Mouse (Mus musculus) thymus, adult 18-20 months (tissue): ENCODE measurements around the gene Epb41l1.
"Not testable (repeated sequence)": the region's sequence is repeated elsewhere in the genome, so short reads cannot be mapped to it uniquely, and the experiment has no call there.

ENCODE experiments used
- DNase-seq, 2 experiments: peaks; one replicate each; pipeline ENCODE4 v3.0.0; 2022; ENCODE audit warnings: mixed read lengths in 2 of 2

Epb41l1 gene

DNA sequence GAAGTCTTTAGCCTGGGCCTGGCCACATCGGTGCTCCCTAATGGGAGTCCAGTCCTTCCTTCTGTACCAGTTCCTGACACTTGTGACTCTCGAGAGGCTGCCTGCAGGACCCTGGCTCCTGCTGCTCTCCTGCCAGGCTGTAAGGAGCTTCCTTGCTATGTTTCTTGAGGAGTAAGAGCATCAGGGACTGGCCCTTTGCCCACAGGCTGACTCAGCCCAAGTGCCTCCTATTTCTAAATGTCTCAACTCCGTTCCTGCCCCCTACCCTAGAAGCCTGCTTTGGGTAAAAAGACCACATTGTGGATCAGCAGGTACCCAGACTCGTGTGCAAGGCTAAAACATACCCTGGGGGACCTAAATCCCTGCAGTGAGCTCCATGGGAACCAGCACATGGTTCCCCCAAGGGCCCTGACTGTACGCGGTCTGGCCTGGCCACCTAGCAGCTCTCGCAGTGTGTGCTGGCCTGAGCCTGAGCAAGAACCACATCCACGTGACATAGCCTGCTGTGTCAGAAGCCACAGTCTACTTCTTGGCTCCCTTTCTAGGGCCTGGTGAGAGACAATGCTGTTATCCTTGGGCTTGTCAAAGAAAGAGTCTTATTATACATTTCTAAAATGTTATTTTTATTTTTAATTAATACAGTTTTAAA lies 67.6 kb downstream of the Epb41l1 start:
- no peak for DNase-seq

DNA sequence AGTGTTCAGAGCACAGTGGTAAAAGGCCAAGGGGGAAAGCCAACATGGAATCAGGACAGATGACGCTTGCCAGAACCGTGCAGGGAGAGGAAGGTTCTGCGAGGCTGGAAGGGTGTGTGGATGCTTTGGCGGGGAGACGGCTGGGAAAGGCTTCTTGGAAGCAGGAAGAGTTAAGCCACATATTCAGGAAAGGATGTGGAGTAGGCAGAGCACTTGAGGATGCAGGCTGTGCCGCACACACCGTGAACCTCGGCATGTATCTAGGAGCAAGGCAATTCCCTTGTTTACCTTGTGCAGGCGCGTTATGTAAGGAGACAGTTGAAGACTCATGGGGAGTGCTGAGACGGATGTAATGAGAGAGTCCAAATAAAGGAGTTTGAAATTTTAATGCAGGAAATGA lies 69.5 kb downstream of the Epb41l1 start:
- no peak for DNase-seq

DNA sequence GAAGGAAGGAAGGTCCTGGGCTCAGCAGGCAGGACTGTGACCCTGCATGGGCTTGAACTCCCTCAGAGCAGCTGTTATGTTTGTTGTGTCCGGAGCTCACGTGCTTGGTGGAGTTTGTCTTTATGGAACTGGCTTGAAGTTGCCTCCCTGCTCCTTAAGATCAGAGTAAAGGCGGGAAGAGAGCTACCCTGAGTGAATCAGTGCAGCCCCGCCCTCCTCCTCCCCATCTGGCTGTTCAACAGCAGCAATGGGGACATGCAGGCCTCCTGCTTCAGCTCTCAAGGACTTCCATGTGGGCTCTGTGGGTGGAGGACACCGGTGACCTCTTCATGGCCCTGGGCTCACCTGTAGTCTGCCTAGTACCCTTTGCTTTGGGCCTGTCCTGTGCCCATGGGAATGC lies 71.1 kb downstream of the Epb41l1 start:
- DNase-seq: no peak

DNA sequence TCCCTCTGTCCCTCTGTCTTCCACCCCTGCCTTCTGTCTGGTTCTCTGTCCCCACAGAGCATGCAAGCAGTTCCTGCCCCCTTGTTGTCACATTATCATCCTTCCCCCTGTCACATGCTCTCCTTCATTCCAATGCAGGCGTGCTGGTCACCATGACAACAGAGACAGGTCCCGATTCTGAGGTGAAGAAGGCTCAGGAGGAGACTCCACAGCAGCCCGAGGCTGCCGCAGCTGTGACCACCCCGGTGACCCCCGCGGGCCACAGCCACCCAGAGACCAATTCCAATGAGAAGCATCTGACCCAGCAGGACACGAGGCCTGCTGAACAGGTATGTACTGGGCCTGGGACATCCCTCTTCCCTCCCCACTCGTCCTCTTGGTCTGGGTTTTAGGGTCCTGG lies 73.1 kb downstream of the Epb41l1 start:
- no peak for DNase-seq

DNA sequence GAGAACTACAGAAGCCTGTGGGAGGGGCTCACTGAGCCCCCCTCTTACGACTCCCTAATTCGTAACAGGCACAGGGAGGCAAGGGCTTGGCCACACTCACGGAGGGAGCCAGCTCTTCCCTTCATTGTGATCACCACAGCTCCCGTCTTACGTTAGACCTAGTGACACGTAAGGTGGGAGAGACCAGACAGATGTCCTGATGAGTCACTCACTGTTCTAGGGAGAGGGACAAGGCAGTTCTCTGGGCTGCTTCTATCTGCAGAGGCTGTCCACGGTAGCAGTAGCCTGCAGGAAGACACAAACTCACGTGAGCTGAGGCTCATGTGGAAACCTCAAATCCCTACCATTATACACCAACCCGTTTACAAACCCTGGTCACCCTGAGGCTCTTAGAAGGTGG lies 73.8 kb downstream of the Epb41l1 start:
- no peak for DNase-seq

DNA sequence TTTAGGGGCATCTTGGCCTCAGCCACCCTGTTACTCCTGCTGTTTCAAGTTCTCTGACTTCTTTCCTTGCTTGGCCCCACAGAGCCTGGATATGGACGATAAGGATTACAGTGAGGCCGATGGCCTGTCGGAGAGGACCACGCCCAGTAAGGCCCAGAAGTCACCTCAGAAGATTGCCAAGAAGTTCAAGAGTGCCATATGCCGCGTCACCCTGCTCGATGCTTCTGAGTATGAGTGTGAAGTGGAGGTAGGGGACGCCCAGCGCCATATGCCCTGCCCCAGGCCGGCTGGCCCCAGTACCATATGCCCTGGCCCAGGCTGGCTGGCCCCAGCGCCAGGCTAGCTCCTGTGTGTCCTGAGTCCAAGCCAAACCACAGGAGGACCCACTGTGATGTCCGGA lies 74.2 kb downstream of the Epb41l1 start:
- DNase-seq: no peak

DNA sequence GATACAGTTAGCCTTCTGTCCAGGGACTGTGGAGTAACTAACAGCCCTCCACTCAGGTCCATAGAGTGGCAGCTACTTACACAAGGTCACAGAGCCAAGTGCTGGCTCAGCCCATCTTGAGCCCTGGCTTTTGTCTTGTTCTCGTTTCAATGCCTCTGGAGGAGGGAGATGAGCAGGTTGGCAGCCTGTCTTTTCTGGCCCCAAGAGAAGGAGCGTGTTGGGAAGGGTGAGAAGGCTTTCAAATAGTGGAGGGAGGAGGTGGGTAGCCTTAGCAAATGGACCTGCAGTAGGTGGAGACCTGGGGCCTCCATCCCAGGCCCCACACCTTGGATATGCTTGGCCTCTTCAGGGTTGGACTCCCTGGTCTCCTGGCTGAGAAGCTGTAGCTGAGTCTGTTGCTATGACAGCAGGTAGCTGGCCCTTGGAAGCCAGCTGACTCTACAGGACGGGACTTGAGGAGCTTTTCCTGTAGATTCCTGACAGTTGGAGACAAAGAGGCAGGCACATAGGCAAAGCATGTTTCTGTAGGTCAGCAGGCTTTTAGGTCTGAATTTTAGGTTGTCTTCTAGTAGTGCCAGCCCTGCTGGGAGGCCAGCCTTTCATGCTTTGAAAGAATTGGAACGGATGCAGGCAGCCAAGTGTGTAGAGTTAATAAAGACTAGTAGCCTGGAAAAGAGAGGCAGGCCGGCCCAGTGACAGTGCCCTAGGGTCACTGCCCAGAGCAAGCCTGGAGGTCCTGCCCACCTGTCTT lies 76.3 kb downstream of the Epb41l1 start:
- DNase-seq: no peak

DNA sequence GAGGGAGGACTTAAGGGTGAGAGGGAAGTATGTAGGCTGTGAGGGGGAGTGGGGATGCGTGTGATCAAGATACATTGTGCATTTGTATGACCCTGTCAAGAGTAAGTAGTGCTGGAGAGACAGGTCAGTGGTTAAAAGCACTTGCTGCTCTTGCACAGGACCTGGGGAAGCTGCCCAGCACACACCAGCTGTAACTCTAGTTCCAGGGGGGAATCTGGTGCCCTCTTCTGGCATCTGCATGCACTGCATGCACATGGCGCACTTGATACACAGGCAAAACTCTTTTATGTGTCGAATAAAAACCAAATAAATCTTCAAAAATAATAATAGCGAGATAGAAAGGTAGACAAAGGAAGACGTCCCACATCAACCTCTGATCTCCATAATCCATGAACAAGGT lies 77.2 kb downstream of the Epb41l1 start:
- DNase-seq: no peak

DNA sequence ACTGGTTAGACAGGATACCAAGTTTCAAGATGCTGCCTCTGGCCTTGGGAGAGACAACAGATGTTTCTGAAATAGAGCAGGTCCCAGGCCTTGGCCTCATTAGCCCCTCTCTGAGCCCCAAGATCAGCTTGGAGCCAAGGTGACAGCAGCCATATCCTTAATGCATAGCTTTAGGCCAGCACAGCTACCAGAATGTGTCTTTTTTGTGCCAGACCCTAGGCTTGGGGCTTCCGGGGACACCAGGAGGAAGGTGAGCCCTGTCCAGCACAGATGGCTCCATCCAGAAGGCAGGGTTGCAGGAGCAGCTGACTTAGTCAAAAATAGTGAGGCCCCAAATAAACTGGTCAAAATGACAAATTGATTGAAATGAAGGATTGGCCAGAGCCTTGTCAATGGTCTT lies 80.3 kb downstream of the Epb41l1 start:
- DNase-seq: no peak

DNA sequence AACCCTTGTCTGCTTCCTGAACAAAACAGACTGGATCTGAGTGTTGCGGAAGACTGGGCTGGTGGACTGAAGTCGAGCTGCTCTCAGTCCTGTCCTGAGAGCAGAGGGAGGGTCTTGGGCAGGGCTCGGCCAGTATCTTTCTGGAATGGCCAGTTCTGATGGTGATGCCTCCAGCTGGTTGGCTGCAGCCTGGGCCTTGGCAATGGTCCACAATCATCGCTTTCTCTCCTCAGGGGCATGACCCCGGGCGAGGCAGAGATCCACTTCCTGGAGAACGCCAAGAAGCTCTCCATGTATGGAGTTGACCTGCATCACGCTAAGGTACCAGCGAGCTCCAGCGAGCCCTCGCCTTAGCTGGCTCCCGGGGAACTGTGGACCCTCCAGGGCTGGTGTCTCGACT lies 84.8 kb downstream of the Epb41l1 start:
- no peak for DNase-seq

DNA sequence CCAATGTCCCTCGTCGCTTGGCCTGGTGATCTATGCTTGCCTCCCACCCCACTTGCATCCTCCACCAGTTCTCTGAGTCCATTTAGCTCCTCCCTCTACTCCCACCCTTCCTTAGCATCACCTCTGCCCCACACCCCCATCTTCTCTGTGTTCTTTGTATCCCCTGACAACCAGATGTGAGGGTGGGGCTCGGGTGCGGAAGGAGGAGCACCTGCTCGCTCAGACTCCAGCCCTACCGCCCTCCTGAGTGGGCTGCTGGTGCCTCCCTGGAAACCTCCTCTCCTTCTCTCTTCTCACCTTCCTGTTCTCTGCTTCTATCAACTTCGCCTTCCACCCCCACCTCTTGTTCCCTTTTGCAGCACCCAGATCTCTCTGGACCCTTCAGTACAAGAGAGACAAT lies 91.3 kb downstream of the Epb41l1 start:
- no peak for DNase-seq

DNA sequence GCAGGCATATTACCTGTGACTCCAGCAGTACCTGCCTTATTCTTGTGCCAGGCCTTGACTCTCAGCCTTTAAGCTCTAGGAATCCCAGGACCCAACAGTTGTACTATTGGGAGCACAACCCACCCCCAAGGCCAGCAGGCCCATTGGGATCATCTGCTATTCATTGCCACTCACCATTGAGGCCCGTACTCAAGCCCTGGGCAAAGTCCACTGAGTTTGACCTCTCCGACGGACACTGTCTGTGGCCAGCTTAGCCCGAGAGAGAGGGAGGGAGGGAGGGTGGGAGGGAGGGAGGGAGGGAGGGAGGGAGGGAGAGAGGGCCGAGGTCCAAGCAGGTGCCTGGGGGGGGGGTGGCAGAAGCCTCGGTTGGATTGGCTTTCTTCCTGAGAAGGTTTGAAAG lies 91.9 kb downstream of the Epb41l1 start:
- DNase-seq: no peak

DNA sequence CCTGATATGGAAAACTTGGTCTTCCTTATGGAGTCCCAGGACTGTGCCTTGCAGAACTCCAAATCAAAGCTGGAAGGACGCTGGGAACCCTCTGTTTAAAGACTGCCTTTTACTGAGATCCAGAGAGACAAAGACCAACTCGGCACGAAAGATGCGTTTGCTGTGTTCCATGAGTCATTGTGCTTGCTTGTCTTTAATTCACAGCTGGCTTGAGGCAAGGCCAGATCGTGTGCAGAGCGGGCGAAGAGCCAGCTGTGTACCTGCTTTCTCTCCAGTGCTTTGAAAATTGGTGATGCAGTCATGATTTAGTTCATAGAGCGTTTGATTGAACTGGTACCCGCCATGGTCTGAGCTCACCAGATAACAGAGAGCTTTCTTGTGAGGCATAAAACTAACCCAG lies 94.4 kb downstream of the Epb41l1 start:
- no peak for DNase-seq

DNA sequence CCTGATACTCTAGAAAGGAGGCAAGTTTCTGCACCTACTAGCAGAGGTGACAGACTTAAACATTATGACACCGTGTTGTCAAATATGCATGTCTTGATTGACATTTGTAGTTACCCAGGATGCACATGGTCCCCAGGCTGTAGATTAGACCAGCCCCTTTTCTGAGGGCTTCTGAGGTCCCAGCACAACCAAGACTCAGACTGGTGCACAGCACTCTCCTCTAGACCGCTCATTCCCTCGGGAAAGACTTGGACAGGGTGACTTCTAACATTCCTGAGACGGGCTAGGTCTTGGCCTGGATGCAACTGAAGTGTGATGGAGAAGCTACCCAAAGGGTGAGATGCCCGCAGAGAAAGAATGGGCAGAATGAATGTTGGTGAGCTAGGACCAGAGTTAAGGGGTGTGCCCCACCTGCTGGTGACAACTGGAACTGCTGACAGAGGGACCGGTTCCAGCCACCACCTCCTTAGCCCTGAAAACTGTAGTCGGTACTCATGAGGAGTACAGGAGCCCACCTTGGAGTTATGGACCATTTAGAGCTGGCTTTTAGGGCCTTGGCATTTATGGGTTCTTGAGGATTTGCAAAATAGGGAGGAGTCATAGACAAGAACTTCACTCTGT lies 95.0 kb downstream of the Epb41l1 start:
- peak in 1 of 2 experiments; percentile 15 for DNase-seq

DNA sequence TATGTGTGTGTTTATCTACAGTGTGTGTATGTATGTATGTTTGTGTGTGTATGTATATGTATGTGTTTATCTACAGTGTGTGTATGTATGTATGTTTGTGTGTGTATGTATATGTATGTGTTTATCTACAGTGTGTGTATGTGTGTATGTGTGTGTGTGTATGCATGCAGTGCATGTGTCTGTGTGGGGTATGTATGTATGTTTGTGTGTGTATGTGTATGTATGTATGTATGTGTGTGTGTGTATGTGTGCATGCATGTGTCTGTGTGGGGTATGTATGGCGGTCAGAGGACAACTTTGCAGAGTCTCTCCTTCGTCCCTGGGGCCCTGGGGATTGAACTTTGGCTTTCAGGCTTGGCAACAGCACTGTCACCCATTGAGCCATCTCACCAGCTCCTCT lies 96.0 kb downstream of the Epb41l1 start:
- DNase-seq: not testable (repeated sequence)

DNA sequence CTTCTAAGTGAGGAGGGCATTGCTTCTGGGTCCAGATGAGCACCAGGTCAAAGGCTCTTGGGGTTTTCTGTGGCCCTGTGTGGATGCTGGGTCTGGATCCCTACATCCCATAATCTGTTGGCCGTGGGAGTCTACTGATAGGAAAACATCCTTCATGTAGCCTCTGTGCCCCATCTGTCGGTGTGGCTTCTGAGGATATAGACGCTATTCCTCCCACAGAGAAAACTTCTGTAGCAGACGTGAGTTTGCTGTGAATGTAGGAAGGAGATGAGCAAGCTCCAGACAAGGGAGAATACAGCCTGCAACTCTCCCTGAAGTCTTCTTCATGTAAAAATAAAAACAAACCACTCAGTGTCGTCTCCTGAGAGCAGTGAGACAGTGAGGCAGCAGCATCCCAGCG lies 97.6 kb downstream of the Epb41l1 start:
- DNase-seq: no peak

DNA sequence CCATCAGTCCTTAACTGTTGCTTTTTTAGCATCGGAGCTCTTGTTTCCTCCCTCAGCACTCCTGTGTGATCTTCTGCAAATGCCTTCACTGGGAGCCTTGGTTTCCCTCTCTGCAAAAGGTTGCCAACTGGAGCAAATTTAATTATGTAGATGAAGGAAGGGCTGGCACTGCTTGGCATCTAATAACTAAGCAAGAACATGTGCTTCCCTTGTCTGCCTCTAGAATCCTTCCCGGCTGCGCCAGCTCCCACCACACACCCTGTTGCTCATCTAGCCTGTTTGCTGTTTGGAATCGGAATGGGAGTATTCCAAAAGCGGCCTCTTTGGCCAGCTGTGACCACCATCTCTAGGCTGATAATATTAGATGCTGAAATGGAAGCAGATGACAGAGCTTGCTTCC lies 98.9 kb downstream of the Epb41l1 start:
- no peak for DNase-seq

DNA sequence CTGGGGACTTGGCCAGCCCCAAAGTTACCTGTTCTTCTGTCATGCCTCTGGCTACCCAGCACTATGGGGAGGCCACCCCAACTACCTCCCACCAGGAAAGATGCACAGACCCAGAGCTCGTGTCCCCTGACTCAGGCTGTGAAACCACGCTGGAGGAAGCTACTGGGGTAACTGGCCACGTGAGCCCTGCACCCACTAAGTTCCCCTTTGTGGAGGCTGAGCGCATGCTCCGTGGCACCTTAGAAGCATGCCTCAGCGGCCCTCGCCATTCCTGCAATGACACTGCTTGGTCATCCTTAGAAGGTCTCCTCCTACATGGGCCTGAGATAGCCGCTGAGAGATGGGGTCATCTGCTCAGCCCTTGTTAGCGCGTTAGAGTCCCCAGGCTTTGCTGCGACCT lies 102.3 kb downstream of the Epb41l1 start:
- DNase-seq: no peak

DNA sequence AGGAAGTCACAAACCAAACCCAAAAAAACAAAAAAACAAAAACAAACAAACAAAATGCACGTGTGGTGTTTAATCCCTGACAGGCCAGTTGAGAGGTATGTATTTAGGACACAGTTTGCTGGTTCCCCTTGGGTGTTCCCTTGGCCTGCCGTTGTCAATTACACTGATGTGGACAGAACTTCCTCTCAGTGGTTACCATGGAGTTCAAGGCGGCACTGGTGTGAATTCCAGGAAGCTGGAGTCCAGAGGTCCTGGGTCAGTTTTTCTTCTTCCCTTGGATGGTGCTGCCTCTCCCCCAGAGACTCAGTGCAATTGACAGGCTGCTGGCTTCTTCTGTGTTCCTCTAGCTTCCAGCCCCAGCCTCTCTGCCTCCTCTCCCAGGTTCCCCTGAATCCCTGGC lies 103.4 kb downstream of the Epb41l1 start:
- no peak for DNase-seq

DNA sequence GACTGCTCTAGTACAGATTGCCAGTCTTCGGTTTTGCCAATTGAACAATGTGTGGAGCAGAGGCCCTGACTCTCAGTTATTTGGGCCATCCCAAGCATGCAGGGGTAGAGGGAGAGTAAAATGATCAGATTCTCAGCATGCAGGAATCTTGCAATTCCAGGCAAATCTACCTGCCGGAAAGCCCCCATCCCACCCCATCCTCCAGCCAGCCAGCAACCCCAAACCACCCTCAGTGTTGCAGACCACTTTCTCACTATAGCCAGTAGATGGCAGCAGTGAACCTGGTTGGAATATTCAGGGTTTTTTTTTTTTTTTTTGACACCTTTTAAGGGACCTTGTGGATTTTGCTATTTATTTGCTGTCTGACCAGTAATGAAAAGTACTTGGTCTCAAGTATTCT lies 109.0 kb downstream of the Epb41l1 start:
- no peak for DNase-seq

DNA sequence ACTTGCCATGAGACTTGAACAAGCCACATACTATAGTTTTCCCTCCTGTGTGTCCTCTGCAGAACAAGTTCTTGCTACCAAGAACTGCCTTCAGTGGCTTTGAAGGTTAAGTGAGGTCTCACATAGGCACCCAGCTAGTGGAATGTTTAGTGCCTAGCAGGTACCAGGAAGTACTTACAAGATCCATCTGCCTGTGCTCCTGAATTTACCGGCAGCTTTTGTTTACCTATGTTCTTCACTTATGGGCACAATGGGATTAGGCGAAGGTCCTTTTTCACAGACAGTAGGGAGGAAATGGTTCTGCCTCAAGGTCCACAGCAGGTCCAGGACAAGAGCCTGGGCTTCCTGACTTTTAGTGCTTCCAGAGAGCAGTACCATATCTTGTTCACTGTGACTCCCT lies 112.5 kb downstream of the Epb41l1 start:
- no peak for DNase-seq

DNA sequence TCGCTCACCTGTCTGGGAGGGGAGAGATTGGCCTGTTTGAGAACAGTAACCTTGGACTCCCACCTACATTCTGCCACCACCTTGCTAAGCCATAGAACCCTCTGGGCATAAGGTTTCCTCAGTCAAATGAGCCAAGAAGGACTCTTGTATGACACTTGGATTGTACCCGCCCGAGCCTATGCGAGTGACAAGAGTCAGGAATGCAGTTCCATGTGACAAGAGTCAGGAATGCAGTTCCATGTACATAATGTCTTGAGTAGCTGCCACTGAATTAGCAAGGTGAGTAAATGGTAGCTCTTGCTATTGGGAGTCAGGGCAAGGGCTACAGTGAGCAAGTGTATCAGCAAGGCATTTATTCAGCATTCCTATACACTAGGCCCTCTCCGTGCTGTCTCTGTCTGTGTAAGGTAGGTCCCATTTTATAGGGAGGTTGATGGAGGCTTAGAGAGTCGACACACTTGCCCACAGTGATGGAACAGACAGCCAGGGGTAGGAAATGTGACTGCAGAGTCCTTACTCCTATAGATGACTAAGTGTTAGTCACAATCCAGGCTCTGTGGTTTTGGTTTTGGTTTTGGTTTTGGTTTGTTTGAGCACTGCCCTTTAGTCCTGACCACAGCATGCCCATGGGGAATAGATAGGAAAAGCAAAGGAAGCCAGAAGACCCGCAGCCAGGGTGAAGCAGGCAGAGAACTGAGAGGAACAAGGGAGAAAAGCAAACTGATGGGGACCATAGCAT lies 118.3 kb downstream of the Epb41l1 start:
- DNase-seq: no peak

DNA sequence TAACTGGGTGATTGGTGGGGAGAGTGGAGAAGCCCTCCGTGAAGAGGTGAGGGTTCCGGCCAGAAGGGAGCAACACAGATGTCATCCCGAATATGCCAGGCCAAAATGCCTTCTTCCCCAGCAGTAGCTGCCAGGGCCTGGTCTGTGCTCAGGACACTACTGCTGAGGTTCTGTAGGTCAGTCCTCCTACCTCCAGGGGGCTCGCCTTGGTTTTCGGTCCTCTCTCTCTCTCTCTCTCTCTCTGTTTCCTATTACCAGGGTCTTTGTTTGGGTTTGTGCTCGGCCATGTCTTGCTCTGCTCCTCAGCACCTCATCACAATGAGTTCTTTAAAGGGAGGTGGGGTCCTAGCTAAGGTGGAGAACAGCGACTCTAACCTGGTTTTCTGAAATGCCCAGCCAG lies 120.3 kb downstream of the Epb41l1 start:
- DNase-seq: no peak

DNA sequence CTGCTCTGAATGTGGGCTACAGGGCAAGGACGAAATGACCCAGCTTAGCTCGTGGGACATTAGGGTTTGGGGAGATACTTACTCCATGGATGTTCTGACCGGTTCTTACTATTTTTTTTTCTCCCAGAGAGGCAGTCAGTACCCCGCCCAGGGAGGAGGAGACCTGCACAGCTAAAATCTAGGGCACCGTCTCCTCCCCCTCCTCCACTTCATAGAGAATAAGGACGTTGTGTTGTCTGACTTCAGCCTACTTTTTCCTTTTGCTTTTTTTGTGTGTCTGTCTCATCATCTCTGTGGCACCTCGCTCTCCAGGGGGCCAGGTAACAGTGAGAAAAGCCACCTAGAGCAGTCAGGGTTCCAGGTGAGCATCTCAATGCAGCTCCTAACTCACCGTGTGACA lies 121.7 kb downstream of the Epb41l1 start:
- no peak for DNase-seq
